Mouse (Mus musculus) bone marrow, adult 2 months (tissue): Measurements from ENCODE around the gene Mettl22. TPM values are rescaled to one million over a fixed set of nuclear protein-coding genes. Genes with fewer than 3 reads are reported as not detected.

Experiments used
- H3K27ac ChIP-seq: fragments of 200-500 bp; 2 replicates; pipeline ENCODE4 v1.5.1; 2012; ENCODE audit warnings: low read depth, mild to moderate bottlenecking, control low read depth, inconsistent platforms, low read length; ENCODE audit not compliant: control insufficient read depth, poor library complexity, insufficient read depth
- H3K4me1 ChIP-seq: fragments of 200-500 bp; 2 replicates; pipeline ENCODE4 v1.6.1; 2011; ENCODE audit warnings: low read length; ENCODE audit not compliant: control insufficient read depth, insufficient read depth
- H3K4me3 ChIP-seq: fragments of 200-500 bp; replicated peaks from 2 replicates; pipeline ENCODE3; 2011; ENCODE audit warnings: mild to moderate bottlenecking, low read depth, low read length, control low read depth; ENCODE audit not compliant: control insufficient read depth
- CTCF ChIP-seq: fragments of 200-500 bp; IDR thresholded peaks from 2 replicates; pipeline ENCODE4 v1.5.1; 2011; ENCODE audit warnings: low read length, control low read depth; ENCODE audit not compliant: control insufficient read depth, insufficient read depth
- POLR2A ChIP-seq: fragments of 200-500 bp; IDR thresholded peaks from 2 replicates; pipeline ENCODE4 v1.6.1; 2011; ENCODE audit warnings: low read depth, mild to moderate bottlenecking, control low read depth, low read length, borderline replicate concordance; ENCODE audit not compliant: control insufficient read depth
- WGBS: fragments of 180-500 bp; shearing (Covaris S2); methylation state at CpG from one replicate; pipeline ENCODE4 v1.1.7; 2018; 5-methylcytosine and 5-hydroxymethylcytosine counted together
- polyA plus RNA-seq: library from polyadenylated mRNA; stranded (reverse); fragments of >200 nt; gene quantifications from 2 replicates; pipeline ENCODE4 v1.2.4, GENCODE M21; 2011; ENCODE audit warnings: low replicate concordance; ENCODE audit not compliant: missing spikeins, insufficient read depth, insufficient read length

Gene Mettl22
- polyA plus RNA-seq, 1 experiment, result 11.5 TPM

DNA sequence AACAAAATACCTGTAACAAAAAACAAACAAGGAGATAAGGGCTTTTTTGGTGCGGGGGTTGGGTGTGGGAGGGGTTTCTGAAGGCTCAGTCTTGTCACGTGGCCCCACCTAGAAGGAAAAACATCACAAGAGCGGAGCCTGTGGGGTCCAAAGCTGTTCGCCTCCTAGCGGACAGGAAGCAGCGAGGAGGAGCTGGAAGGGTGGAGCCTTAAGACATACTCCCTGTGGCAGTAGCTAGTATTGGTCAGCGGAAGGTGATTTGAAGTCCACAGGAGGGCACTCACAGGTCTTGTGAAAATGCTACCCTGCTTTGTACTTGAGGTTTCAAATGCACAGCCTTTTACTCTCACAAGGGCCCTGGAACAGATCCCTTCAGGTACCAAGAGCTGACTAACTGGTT is 62.3 kb downstream of the Mettl22 start:
- TF ChIP-seq CTCF (no peak), POLR2A (no peak)
- Histone ChIP-seq H3K4me3 (no peak overlapping the region), H3K27ac (no peak overlapping the region), H3K4me1 (no peaks in the 10 kb centered on the region)
- 69% methylated on average over 7 of the region's 7 CpGs for WGBS

DNA sequence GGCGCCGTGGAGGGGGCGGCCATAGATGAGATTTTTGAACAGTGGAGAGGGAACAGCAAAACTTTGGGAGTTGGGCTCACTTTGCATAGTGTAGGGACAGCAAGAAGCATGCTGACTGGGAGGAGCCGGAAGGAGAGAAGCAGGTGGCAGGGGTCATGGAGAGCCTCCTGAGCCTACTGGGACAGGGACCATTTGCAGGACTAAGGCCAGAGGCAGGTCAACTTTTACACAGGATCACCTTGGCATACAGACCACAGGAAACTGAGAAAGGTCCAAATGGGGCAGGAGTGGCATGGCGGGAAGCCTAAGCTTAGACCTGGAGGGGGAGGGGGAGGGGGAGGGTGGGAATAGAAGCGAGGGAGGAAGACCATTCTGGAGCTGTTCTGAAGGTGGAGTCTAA is 62.9 kb downstream of the Mettl22 start:
- no peak overlapping the region for H3K27ac ChIP-seq
- H3K4me3 ChIP-seq, result no peak overlapping the region
- 89% methylated on average over 6 of the region's 6 CpGs for WGBS
- TF ChIP-seq CTCF (no peak), POLR2A (no peak)
- no peaks in the 10 kb centered on the region for H3K4me1 ChIP-seq

DNA sequence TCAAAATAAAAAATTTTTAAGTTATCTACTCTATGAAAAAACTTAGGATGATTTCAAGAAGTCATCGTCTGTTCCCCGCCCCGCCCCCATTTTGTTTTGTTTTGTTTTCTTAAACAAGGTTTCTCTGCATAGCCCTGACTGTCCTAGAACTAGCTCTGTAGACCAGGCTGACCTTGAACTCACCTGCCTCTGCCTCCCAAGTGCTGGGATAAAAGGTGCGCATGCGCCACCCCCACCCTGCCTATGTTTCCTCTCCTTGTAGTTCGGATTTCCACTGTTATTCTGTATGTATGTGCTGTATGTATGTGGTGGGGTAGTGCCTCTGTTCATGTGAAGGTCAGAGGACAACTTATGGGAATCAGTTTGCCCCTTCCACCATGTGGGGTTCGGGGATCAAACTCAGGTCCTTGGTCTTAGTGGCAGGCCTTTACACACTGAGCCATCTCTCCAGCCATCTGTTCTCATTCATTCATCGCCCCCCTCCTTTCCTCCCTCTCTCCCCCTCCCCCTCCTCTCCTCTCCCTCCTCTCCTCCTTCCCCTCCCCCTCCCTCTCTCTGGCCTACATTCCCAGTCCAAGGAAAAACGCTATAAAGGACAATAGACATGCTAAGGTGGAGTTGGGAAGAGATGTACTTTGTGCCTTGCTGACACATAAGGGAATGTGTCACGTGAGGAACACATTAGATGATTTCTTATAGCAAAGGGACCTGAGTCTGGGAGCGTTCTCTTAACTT is 64.0 kb downstream of the Mettl22 start:
- TF ChIP-seq POLR2A (no peak), CTCF (no peak)
- Histone ChIP-seq H3K4me3 (no peak overlapping the region), H3K27ac (no peak overlapping the region), H3K4me1 (no peaks in the 10 kb centered on the region)
- WGBS, result 82% methylated on average over 11 of the region's 11 CpGs

DNA sequence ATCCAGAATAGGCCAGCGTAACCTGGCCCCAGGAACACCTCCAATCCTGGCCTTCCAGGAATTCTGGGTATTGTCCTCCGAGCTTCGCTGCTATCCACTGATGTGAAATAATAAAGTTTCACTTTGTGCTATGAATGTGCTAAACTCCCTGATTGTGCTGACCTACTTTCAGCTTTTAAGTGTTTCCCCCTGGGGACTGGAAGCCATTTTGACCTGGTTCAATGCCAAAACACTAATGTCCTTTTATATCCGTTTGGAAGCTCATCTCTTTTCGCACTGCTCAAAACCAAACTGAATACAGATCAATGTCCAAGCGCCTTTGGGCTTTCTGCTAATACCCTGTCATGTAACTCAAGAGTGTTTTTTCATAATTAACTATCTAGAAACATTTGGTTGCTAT is 64.8 kb downstream of the Mettl22 start:
- no peak for TF ChIP-seq POLR2A
- no peak for TF ChIP-seq CTCF
- 77% methylated on average over 6 of the region's 6 CpGs for WGBS

DNA sequence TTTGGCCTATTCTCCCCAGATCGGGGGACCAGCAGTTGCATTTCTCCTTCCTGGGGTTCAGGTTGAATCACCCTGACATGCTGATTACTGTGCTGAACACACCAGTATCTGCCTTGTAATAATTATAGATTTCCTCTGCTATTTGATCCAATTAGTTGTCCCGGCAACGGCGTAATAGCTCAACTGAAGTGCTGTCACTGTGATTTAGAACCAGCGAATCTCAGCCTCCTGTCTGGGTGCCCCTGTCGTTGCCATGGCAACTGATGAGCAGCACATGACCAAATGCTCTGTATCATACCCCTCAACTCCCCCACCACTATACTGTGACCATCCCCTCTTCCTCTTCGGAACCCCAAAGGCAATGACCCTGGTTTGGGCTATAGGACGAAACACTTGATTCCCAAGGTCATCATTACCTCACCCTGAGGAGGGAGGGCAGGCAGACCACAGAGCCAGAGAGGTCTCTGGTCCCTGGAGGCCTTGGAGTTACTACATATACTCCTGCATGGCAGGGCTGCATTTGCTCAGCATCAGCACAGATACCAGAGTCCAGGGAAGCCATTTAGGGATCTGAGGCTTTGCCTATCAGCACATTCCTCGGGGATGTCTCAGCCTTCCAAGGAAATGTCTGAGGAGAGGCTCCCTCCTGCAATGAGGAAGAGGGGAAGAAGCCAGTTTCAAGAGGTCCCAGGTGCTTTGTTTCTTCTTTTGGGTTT is 68.7 kb downstream of the Mettl22 start:
- H3K4me3 ChIP-seq, result no peak overlapping the region
- 63% methylated on average over 9 of the region's 9 CpGs for WGBS
- TF ChIP-seq CTCF (no peak), POLR2A (no peak)
- no peaks in the 10 kb centered on the region; the same call in 1 of the 2 replicates for H3K4me1 ChIP-seq
- H3K27ac ChIP-seq, result no peak overlapping the region

More for the DNA sequence above, 64.8 kb downstream of the Mettl22 start:
- Histone ChIP-seq H3K4me1 (no peaks in the 10 kb centered on the region; the same call in 1 of the 2 replicates), H3K27ac (no peak overlapping the region), H3K4me3 (no peak overlapping the region)

Other genes with a start within 250 kb of the Mettl22 start
- gene Tmem114, start 45.7 kb upstream of the Mettl22 start, polyA plus RNA-seq, result not detected in 2 replicates
- gene Abat, start 42.6 kb downstream of the Mettl22 start, polyA plus RNA-seq, result 0.97 and 1.6 TPM in 2 replicates
- gene Pmm2, start 166.9 kb downstream of the Mettl22 start, polyA plus RNA-seq, result 23.4 and 41.4 TPM in 2 replicates
- gene Tmem186, start 166.9 kb downstream of the Mettl22 start, polyA plus RNA-seq, result 8.0 TPM in 2 replicates
- gene Carhsp1, start 201.4 kb downstream of the Mettl22 start, polyA plus RNA-seq, result 66.5 and 76.5 TPM in 2 replicates
- not detected in 2 replicates for gene Gm5767, start 210.0 kb downstream of the Mettl22 start, polyA plus RNA-seq